Mouse (Mus musculus) small intestine, adult 2 months (tissue): ENCODE results near the gene Magi1. TPM values are rescaled to one million over a fixed set of nuclear protein-coding genes. Genes with fewer than 3 reads are reported as not detected.
A peak's percentile ranks its signal among the peaks of the same experiment; 100 is the strongest.

Source experiments
- H3K27ac ChIP-seq: fragments of 200-500 bp; 2 replicates; pipeline ENCODE4 v1.5.1; 2012; ENCODE audit warnings: low read depth, low read length, control low read depth, inconsistent platforms; ENCODE audit not compliant: insufficient read depth
- H3K27me3 ChIP-seq: fragments of 200-500 bp; 2 replicates; pipeline ENCODE4 v1.6.1; 2012; ENCODE audit warnings: mild to moderate bottlenecking, moderate library complexity, low read length, inconsistent platforms; ENCODE audit not compliant: control insufficient read depth, insufficient read depth
- H3K36me3 ChIP-seq: fragments of 200-500 bp; 2 replicates; pipeline ENCODE4 v1.6.1; 2012; ENCODE audit warnings: mild to moderate bottlenecking, low read length, control low read depth, inconsistent platforms; ENCODE audit not compliant: control insufficient read depth, insufficient read depth
- H3K4me1 ChIP-seq: fragments of 200-500 bp; 2 replicates; pipeline ENCODE4 v1.6.1; 2012; ENCODE audit warnings: low read length, inconsistent platforms, mixed read lengths; ENCODE audit not compliant: control insufficient read depth, insufficient read depth, insufficient read length
- H3K4me3 ChIP-seq: fragments of 200-500 bp; 2 replicates; pipeline ENCODE4 v1.5.1; 2012; ENCODE audit warnings: low read depth, mild to moderate bottlenecking, control low read depth, inconsistent platforms, low read length, moderate library complexity
- CTCF ChIP-seq: fragments of 200-500 bp; IDR thresholded peaks from 2 replicates; pipeline ENCODE4 v1.5.1; 2012; ENCODE audit warnings: low read depth, mild to moderate bottlenecking, control low read depth, inconsistent platforms, low read length, moderate library complexity, mixed read lengths; ENCODE audit not compliant: insufficient replicate concordance, insufficient read length; ENCODE audit errors: extremely low read depth
- POLR2A ChIP-seq: fragments of 200-500 bp; IDR thresholded peaks from 2 replicates; pipeline ENCODE4 v1.6.1; 2012; ENCODE audit warnings: low read depth, mild to moderate bottlenecking, control low read depth, inconsistent platforms, low read length, moderate library complexity
- WGBS: fragments of 180-500 bp; shearing (Covaris S2); methylation state at CpG from one replicate; pipeline ENCODE4 v1.1.7; 2018; 5-methylcytosine and 5-hydroxymethylcytosine counted together
- polyA plus RNA-seq: library from polyadenylated mRNA; depleted of rRNA; stranded (reverse); fragments of >200 nt; gene quantifications from 2 replicates; pipeline ENCODE4 v1.2.3, GENCODE M21; 2012

Gene Magi1
- polyA plus RNA-seq, 1 experiment: 7.0 TPM

GRCm38 (mm10) chr6:94197831-94198230, 85.9 kb downstream of the Magi1 start:
- no peaks in the 10 kb centered on the region for H3K27me3 ChIP-seq
- TF ChIP-seq CTCF: no peak
- TF ChIP-seq POLR2A: no peak
- peaks cover 23% of the 10 kb centered on the region for H3K4me1 ChIP-seq
- no peaks in the 10 kb centered on the region for H3K36me3 ChIP-seq
- WGBS: 54% methylated on average over 1 of the region's 1 CpGs
- no peak overlapping the region for H3K4me3 ChIP-seq
- no peak overlapping the region for H3K27ac ChIP-seq

- no peak overlapping the region for H3K27ac ChIP-seq
- no peaks in the 10 kb centered on the region for H3K36me3 ChIP-seq
- TF ChIP-seq CTCF (no peak), POLR2A (no peak)
- H3K4me3 ChIP-seq: no peak overlapping the region
- WGBS: 77% methylated on average over 14 of the region's 14 CpGs
- H3K27me3 ChIP-seq: no peaks in the 10 kb centered on the region
- H3K4me1 ChIP-seq: peaks cover 21% of the 10 kb centered on the region
These were observed 88.3 kb downstream of the Magi1 start for GRCm38 (mm10) chr6:94195303-94195911.

- 74% methylated on average over 5 of the region's 5 CpGs for WGBS
- TF ChIP-seq CTCF (no peak), POLR2A (no peak)
- Histone ChIP-seq H3K36me3 (no peaks in the 10 kb centered on the region), H3K27ac (no peak overlapping the region), H3K4me3 (no peak overlapping the region), H3K4me1 (peaks cover 25% of the 10 kb centered on the region), H3K27me3 (no peaks in the 10 kb centered on the region)
These were observed 92.9 kb downstream of the Magi1 start for GRCm38 (mm10) chr6:94190830-94191229.

GRCm38 (mm10) chr6:94189379-94189778, 94.3 kb downstream of the Magi1 start:
- no peak overlapping the region for H3K27ac ChIP-seq
- H3K4me1 ChIP-seq: peaks cover 18% of the 10 kb centered on the region

GRCm38 (mm10) chr6:94186628-94187319, 96.9 kb downstream of the Magi1 start:
- Histone ChIP-seq H3K36me3 (no peaks in the 10 kb centered on the region), H3K4me1 (peaks cover 26% of the 10 kb centered on the region), H3K27ac (peak overlapping the region; percentile 89), H3K4me3 (peak overlapping the region; percentile 34), H3K27me3 (no peaks in the 10 kb centered on the region)
- 6% methylated on average over 7 of the region's 7 CpGs for WGBS
- no peak for TF ChIP-seq CTCF
- no peak for TF ChIP-seq POLR2A

More at GRCm38 (mm10) chr6:94189379-94189778, 94.3 kb downstream of the Magi1 start:
- Histone ChIP-seq H3K4me3 (no peak overlapping the region), H3K36me3 (no peaks in the 10 kb centered on the region), H3K27me3 (no peaks in the 10 kb centered on the region)
- TF ChIP-seq CTCF: no peak
- no peak for TF ChIP-seq POLR2A
- WGBS: 56% methylated on average over 5 of the region's 5 CpGs

- Histone ChIP-seq H3K27me3 (no peaks in the 10 kb centered on the region), H3K27ac (no peak overlapping the region), H3K4me3 (no peak overlapping the region), H3K36me3 (no peaks in the 10 kb centered on the region), H3K4me1 (peaks cover 24% of the 10 kb centered on the region)
- 70% methylated on average over 4 of the region's 4 CpGs for WGBS
- TF ChIP-seq POLR2A (no peak), CTCF (no peak)
These were observed 99.4 kb downstream of the Magi1 start for GRCm38 (mm10) chr6:94184268-94184667.

GRCm38 (mm10) chr6:94183354-94183851, 100.3 kb downstream of the Magi1 start:
- TF ChIP-seq POLR2A (no peak), CTCF (no peak)

More at GRCm38 (mm10) chr6:94183354-94183851, 100.3 kb downstream of the Magi1 start:
- H3K4me3 ChIP-seq: no peak overlapping the region
- H3K27ac ChIP-seq: peak overlapping the region; percentile 53
- H3K4me1 ChIP-seq: peaks cover 24% of the 10 kb centered on the region
- H3K36me3 ChIP-seq: no peaks in the 10 kb centered on the region
- H3K27me3 ChIP-seq: no peaks in the 10 kb centered on the region
- WGBS: 20% methylated on average over 14 of the region's 14 CpGs
